Mouse (Mus musculus) stomach, postnatal 0 days (tissue): ENCODE data around the gene Magi2.

Experiments used
- CTCF ChIP-seq: IDR thresholded peaks from 2 replicates; pipeline ENCODE4 v1.5.1; 2016; ENCODE audit warnings: antibody characterized with exemption, low read depth, mild to moderate bottlenecking, moderate library complexity
- EP300 ChIP-seq: optimal IDR thresholded peaks from 2 replicates; pipeline ENCODE3; 2016; ENCODE audit warnings: antibody characterized with exemption

DNA sequence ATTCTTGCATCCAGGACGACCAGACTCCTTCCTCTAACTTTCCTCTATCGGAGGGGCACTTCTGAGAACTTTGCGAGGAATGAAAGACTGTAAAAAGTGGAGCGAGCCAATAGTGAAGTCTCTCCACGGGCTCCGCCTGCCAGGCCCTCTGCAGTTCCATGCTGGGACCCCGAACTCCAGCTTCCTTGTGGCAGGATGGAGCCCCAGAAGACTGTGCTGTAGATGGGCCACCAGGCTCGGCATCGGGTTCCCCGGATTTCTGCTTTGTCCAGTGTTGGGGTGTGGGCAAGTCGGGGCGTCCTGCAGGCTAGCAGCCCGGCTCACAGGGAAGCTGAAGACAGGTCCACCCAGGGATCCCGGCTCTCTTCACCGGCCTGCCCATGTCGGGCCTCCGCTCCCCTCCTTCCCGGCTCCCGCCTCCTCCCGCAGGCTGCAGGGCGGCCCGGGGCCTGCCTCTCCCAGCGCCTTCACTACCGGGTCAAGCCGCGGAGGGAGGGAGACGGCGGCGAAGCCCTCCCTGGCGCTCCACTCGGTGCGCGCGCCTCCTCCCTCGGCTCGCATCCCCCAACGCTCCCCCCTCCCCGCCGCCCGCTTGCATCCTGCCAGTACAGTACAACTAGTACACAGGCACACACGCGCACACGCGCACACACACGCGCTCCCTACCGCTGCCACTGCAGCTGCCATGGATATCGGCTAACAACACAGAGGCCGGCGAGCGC is 531 bp upstream of the Magi2 start:
- TF ChIP-seq CTCF: no peak
- no peak for TF ChIP-seq EP300
